Mouse (Mus musculus) heart, embryonic 14.5 days (tissue): ENCODE measurements at regions not wholly inside any gene's neighbourhood (a gene's known extent, or its start where the extent isn't known, plus 50 kb on each side); places are given as distances from the start of the nearest gene placed in this dataset.

Source experiments
- ATAC-seq: fragments of 200-750 bp; cut with Nextera tagmentation; 2 replicates; pipeline ENCODE4 v1.8.0; 2017; ENCODE audit warnings: low read depth, moderate TSS enrichment; ENCODE audit not compliant: insufficient number of reproducible peaks, insufficient read depth, low FRiP score
- H3K27ac ChIP-seq, 2 experiments: fragments of 200-500 bp in 1 of 2; fragments of 300-500 bp in 1 of 2; sonication (generic) in 1 of 2; replicated peaks in 1 of 2; 2 replicates each; pipeline ENCODE4 v1.5.1; 2012 to 2014; ENCODE audit warnings: low read depth in 2 of 2, low read length in 2 of 2, control low read depth in 1 of 2, mild to moderate bottlenecking in 1 of 2, mixed read lengths in 1 of 2; ENCODE audit not compliant: control insufficient read depth in 1 of 2, insufficient read depth in 1 of 2
- H3K27me3 ChIP-seq: fragments of 300-500 bp; sonication (generic); 2 replicates; pipeline ENCODE4 v1.6.1; 2014; ENCODE audit warnings: mild to moderate bottlenecking, low read length, control low read depth; ENCODE audit not compliant: control insufficient read depth, insufficient read depth
- H3K36me3 ChIP-seq: fragments of 300-500 bp; sonication (generic); 2 replicates; pipeline ENCODE4 v1.6.1; 2014; ENCODE audit warnings: mild to moderate bottlenecking, control low read depth, low read length, mixed read lengths; ENCODE audit not compliant: control insufficient read depth, insufficient read depth
- H3K4me1 ChIP-seq, 2 experiments: fragments of 200-500 bp in 1 of 2; fragments of 300-500 bp in 1 of 2; sonication (generic) in 1 of 2; 2 replicates each; pipeline ENCODE4 v1.6.1; 2012 to 2014; ENCODE audit warnings: low read length in 2 of 2, control low read depth in 1 of 2, mixed read lengths in 1 of 2; ENCODE audit not compliant: control insufficient read depth in 2 of 2, insufficient read depth in 2 of 2
- H3K4me2 ChIP-seq: fragments of 300-500 bp; sonication (generic); 2 replicates; pipeline ENCODE4 v1.6.1; 2014; ENCODE audit warnings: mild to moderate bottlenecking, low read length
- H3K4me3 ChIP-seq, 2 experiments: fragments of 200-500 bp in 1 of 2; fragments of 300-500 bp in 1 of 2; sonication (generic) in 1 of 2; 2 replicates each; pipeline ENCODE4 v1.5.1; 2012 to 2014; ENCODE audit warnings: low read length in 2 of 2, mild to moderate bottlenecking in 2 of 2, control low read depth in 1 of 2, low read depth in 1 of 2, moderate library complexity in 1 of 2; ENCODE audit not compliant: control insufficient read depth in 1 of 2, insufficient read depth in 1 of 2
- H3K9ac ChIP-seq: fragments of 300-500 bp; sonication (generic); 2 replicates; pipeline ENCODE4 v1.6.1; 2014; ENCODE audit warnings: mild to moderate bottlenecking, low read length
- H3K9me3 ChIP-seq: fragments of 300-500 bp; sonication (generic); 2 replicates; pipeline ENCODE4 v1.6.1; 2016; ENCODE audit warnings: low read length, control low read depth; ENCODE audit not compliant: control insufficient read depth
- WGBS: fragments of 180-500 bp; shearing (Covaris S2); extraction: QIAGEN DNeasy Blood & Tissue Kit; methylation state at CpG from one replicate; pipeline ENCODE4 v1.1.7; 2014; 5-methylcytosine and 5-hydroxymethylcytosine counted together

- Histone ChIP-seq H3K4me2 (no peak overlapping the region), H3K4me1 (no peaks in the 10 kb centered on the region), H3K27me3 (no peaks in the 10 kb centered on the region), H3K9ac (no peak overlapping the region), H3K4me3 (no peak overlapping the region), H3K9me3 (no peaks in the 10 kb centered on the region), H3K27ac (no peak overlapping the region), H3K36me3 (no peaks in the 10 kb centered on the region)
- 95% methylated on average over 1 of the region's 1 CpGs for WGBS
- no peak for ATAC-seq
Observed at GRCm38 (mm10) chr5:97831421-97831820, 199.4 kb downstream of the Antxr2 start.

DNA sequence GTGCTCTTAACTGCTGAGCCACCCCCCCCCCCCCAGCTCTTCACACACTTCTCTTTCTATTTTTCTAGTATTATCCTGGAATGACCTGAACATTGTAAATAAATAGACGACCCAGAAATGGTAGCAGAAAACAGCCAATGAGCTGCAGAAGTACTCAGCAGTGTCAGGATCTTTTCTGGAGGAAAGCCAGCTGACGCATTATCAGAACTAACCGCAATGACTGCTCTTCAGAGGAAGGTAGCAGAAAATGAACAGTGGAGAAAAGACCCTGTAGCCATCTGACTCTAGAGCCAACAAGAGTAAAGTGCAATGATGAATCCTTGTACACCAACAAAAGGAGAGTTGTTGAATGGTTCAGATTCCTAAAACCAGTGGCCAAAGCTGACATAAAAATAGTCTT, 213.4 kb downstream of the Antxr2 start:
- no peak for ATAC-seq
- no peaks in the 10 kb centered on the region for H3K4me1 ChIP-seq
- no peak overlapping the region for H3K4me2 ChIP-seq
- no peaks in the 10 kb centered on the region for H3K27me3 ChIP-seq
- no peaks in the 10 kb centered on the region for H3K9me3 ChIP-seq
- H3K36me3 ChIP-seq = no peaks in the 10 kb centered on the region
- no peak overlapping the region for H3K27ac ChIP-seq
- H3K9ac ChIP-seq = no peak overlapping the region
- WGBS = 24% methylated on average over 3 of the region's 3 CpGs
- H3K4me3 ChIP-seq = no peak overlapping the region

DNA sequence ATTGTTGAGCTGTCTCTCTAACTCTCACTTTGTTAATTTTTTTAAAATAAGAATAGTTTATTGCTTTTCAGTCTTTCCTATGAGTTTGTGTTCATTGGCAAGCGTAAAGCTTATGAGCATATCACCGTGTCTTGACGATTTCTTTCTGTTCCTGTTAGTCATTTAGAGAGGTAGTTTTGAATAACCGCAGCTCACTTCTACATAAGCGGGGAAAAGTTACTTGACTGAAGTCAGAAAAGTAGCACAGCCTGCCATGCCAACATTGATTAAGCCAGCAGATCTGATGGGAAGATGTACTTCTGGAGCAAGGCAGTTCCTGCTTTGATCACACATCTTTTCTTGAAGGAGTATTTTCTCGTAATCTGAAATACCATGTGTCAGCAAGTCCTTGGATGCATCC, 215.5 kb downstream of the Antxr2 start:
- Histone ChIP-seq H3K9me3 (no peaks in the 10 kb centered on the region), H3K4me3 (no peak overlapping the region), H3K36me3 (no peaks in the 10 kb centered on the region), H3K27me3 (no peaks in the 10 kb centered on the region), H3K9ac (no peak overlapping the region), H3K27ac (no peak overlapping the region), H3K4me2 (no peak overlapping the region), H3K4me1 (no peaks in the 10 kb centered on the region)
- ATAC-seq = no peak
- WGBS = 88% methylated on average over 6 of the region's 6 CpGs

GRCm38 (mm10) chr5:97814700-97815099, 216.1 kb downstream of the Antxr2 start:
- Histone ChIP-seq H3K27me3 (no peaks in the 10 kb centered on the region), H3K27ac (no peak overlapping the region), H3K36me3 (no peaks in the 10 kb centered on the region), H3K4me1 (no peaks in the 10 kb centered on the region), H3K4me3 (no peak overlapping the region), H3K4me2 (no peak overlapping the region), H3K9ac (no peak overlapping the region), H3K9me3 (no peaks in the 10 kb centered on the region)
- WGBS = 94% methylated on average over 2 of the region's 2 CpGs
- no peak for ATAC-seq

- H3K27ac ChIP-seq = no peak overlapping the region
- no peak overlapping the region for H3K4me3 ChIP-seq
- H3K36me3 ChIP-seq = no peaks in the 10 kb centered on the region
- H3K9me3 ChIP-seq = no peaks in the 10 kb centered on the region
- no peaks in the 10 kb centered on the region for H3K4me1 ChIP-seq
- 86% methylated on average over 1 of the region's 1 CpGs for WGBS
- no peak for ATAC-seq
- no peaks in the 10 kb centered on the region for H3K27me3 ChIP-seq
- H3K4me2 ChIP-seq = no peak overlapping the region
- no peak overlapping the region for H3K9ac ChIP-seq
Observed at GRCm38 (mm10) chr5:97812611-97813350, 218.1 kb downstream of the Antxr2 start.

GRCm38 (mm10) chr5:97809007-97809406, 221.8 kb downstream of the Antxr2 start:
- ATAC-seq = no peak
- 8% methylated on average over 2 of the region's 2 CpGs for WGBS
- H3K27ac ChIP-seq = no peak overlapping the region

GRCm38 (mm10) chr5:97807171-97807570, 223.7 kb downstream of the Antxr2 start:
- Histone ChIP-seq H3K27me3 (no peaks in the 10 kb centered on the region), H3K9me3 (no peaks in the 10 kb centered on the region), H3K4me2 (no peak overlapping the region), H3K9ac (no peak overlapping the region), H3K4me1 (no peaks in the 10 kb centered on the region), H3K27ac (no peak overlapping the region), H3K36me3 (no peaks in the 10 kb centered on the region), H3K4me3 (no peak overlapping the region)
- no peak for ATAC-seq
- 75% methylated on average over 1 of the region's 1 CpGs for WGBS

More at GRCm38 (mm10) chr5:97809007-97809406, 221.8 kb downstream of the Antxr2 start:
- no peak overlapping the region for H3K4me2 ChIP-seq
- H3K4me1 ChIP-seq = no peaks in the 10 kb centered on the region
- H3K9ac ChIP-seq = no peak overlapping the region
- no peak overlapping the region for H3K4me3 ChIP-seq
- H3K27me3 ChIP-seq = no peaks in the 10 kb centered on the region
- H3K9me3 ChIP-seq = no peaks in the 10 kb centered on the region
- no peaks in the 10 kb centered on the region for H3K36me3 ChIP-seq

DNA sequence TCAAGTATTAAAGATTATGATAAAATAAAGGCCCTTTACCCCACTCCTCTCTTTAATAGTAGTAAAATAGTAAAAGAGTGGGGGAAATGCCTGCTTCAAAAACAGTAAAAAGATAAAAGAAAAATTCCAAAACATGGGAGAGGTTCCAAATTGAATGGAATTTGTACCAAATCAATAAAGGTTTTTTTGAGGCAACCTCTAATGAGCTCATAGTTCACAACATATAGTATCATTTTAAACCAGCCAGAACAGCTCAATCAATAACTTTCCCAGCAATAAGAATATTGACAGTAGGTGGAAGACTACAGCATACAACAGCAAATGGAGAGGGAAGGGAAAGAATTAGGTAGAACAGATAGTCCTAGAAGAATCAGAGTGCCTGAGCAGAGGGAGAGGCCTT, 224.1 kb downstream of the Antxr2 start:
- Histone ChIP-seq H3K4me1 (no peaks in the 10 kb centered on the region), H3K36me3 (no peaks in the 10 kb centered on the region), H3K27ac (no peak overlapping the region), H3K9me3 (no peaks in the 10 kb centered on the region), H3K4me3 (no peak overlapping the region), H3K9ac (no peak overlapping the region), H3K4me2 (no peak overlapping the region), H3K27me3 (no peaks in the 10 kb centered on the region)
- no peak for ATAC-seq
